Mouse (Mus musculus) cerebellum, adult 11-12 months (tissue): ENCODE data around the gene Kat2a.

Source experiments
- DNase-seq: peaks from one replicate; pipeline ENCODE4 v3.0.0; 2022

The Kat2a gene

GRCm38 (mm10) chr11:100705095-100705747 lies 7.0 kb downstream of the Kat2a start:
- no peak for DNase-seq

- DNase-seq = no peak
Measured at GRCm38 (mm10) chr11:100703851-100704531, 8.3 kb downstream of the Kat2a start, which contains the start of gene Dhx58. TSS of gene Dhx58 (minus strand) at chr11:100704271.

DNA sequence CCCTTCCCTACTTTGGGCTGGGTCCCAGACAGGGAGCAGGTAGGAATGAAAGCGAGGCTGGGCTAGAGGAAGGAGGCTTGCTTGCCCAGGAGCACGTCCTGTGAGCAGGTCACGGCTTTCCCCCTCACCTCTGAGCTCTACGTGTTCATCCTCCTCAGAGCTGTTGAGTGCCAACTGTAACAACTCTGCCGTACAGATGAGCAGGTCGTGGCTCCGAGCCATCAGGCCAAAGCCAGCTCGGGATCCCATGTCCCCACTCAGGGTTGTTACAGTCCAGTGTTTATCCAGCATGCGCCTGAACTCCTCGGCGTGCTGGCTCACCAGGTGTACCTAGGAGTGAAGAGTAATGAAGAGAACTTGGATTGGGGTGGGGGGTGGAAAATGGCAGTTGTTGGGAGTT lies 8.9 kb downstream of the Kat2a start:
- no peak for DNase-seq

DNA sequence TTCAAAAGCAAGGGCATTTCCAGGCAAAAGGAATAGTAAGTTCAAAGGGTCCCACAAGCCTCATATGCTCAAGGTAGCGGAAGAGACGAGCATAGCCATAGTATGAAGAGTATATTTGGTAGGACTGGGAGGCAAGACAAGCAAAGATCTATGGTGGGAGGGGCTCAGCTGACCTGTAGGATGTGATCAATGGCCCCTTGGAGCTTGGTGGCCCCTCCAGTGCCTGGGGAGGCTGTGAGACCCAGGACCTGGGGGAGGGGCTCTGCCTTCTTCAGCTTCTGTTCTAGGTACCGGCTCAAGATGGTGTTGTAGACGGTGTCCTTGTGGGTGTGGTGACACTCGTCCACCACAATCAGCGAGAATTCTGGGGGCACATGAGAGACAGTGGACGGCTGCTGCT lies 9.4 kb downstream of the Kat2a start:
- DNase-seq = no peak

DNA sequence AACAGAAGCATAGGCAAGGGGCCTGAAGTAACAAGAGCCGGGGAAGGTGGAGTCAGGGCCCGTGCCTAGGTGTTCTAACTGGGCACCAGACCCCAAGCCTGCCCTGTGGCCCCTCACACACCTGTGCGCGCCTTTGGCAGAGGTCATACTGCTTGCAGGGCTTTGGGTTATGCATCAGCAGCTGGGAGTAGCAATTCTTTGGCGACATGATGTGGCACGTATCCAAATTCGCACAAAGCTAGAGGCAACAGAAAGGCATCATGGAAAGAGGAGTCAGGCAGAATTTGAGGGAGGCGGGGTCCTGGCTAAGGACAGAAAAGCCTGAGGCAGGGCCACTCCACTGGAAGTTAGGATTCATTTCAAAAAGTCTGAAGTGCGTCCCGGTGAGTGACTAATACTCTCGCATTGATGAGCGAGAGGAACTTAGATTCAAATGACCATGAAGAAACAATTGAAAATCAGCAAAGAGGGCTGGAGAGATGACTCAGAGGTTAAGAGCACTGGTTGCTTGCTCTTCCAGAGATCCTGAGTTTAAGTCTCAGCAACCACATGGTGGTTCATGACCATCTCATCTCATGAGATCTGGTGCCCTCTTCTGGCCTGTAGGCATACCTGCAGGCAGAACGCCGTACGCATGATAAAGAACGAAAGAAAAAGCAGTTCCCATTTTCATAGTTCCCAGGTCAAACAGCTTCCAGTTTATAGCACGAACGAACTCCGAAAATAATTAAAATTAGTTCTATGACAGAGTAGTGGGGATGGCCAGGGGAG lies 10.0 kb downstream of the Kat2a start:
- peak; percentile 41 for DNase-seq

DNA sequence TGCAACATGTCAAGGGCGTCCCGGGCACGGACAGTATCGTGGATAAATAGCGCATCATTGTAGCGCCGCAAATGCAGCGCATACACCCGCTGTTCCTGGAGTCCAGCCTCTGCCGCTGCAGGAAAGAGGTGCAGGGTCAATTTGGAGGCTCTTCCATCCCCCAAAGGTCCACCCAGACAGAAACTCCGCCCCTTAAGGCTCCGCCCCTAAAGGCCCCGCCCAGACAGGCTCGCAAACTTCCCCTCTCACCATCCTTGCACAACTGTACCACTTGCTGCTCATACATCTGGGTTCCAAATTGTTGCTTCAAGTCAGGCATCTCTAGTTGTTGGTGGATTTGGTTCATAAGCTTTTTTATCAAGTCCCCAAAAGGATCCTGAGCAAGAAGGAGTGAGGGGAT lies 11.0 kb downstream of the Kat2a start:
- DNase-seq = no peak

DNA sequence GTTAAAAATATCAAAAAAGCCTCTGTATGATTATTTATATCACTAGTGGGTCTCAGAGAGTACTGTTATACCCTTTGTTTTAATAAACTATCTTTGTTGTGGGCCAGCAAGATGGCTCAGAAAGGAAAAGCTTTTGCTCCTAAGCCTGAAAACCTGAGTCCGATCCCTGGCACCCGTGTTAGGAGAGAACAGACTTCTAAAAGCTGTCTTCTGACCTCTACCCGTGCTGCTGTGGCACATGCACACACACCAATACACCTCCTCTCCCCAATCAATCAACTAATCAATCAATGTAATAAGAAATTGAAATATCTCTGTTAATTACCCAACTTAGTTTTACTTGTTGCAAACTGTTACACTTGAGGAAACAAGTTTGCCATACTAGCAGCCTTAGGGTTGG lies 11.6 kb downstream of the Kat2a start:
- DNase-seq = no peak

- no peak for DNase-seq
Measured at GRCm38 (mm10) chr11:100697921-100698320, 14.3 kb downstream of the Kat2a start.

GRCm38 (mm10) chr11:100694926-100695325 lies 17.3 kb downstream of the Kat2a start:
- no peak for DNase-seq

DNA sequence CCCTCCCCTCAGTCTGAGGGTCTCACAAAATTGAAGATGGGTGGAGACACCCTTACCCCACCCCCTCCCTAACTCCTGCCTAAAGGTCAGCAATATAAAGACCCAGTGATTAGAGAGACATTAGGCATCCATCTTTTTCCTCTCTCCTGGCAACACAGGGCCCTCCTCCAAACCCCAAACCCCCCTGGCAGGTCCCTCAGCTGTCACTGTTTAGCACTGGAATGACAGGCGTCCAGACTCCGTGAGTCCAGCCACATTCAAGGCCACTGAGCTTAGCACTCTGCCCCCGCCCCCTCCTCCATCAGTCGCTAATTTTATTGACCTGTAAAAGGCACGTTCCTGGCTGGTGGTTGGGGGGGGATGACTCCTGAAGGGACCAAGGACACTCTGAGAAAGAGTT lies 19.1 kb downstream of the Kat2a start:
- no peak for DNase-seq

GRCm38 (mm10) chr11:100692164-100692616 lies 20.1 kb downstream of the Kat2a start, which contains the start of gene Zfp385c:
TSS of gene Zfp385c (minus strand) at chr11:100692455.
- DNase-seq = no peak

- DNase-seq = no peak
Measured at GRCm38 (mm10) chr11:100690389-100690788, 21.9 kb downstream of the Kat2a start.

DNA sequence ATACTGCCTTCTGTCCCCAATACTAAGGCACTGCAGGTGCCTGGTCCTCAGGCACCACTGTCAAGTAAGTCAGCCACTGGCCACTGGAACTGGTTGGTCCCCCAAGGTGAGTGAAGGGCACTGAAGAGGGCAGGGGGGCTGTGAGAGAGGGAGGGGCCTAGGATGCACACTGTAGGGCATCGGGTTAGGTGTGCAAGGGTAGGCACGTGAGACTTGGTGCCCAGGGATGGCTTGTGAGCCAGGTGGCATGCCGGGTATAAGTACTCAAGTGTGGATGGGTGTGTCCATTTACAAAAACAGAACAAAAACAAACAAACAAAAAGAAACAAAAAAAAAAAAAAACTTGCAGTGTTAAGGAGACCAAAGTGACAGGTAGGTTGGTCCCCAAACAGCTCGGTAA lies 23.8 kb downstream of the Kat2a start:
- no peak for DNase-seq

GRCm38 (mm10) chr11:100687265-100687664 lies 25.0 kb downstream of the Kat2a start:
- DNase-seq = no peak

GRCm38 (mm10) chr11:100685371-100685770 lies 26.9 kb downstream of the Kat2a start:
- DNase-seq = no peak

- no peak for DNase-seq
Measured at GRCm38 (mm10) chr11:100684084-100684483, 28.2 kb downstream of the Kat2a start.

DNA sequence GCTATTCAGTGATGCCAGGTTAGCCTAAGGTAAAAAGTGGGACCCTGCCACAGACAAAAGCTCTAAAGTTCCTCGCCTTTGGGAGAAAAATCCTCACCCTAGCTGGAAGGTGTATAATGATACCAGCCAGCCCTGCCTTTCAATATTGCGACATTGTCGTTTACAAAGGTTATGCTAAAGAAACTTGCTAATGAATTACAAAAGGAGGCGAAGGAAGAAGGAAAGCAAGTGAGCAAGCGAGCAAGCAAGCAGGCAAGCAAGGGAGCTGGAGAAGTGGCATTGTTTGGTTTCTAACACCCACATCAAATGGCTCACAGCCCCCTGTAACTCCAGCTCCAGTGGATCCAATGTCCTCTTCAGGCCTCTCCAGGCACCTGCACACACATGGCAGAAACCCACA lies 29.7 kb downstream of the Kat2a start:
- no peak for DNase-seq

- DNase-seq = no peak
Measured at GRCm38 (mm10) chr11:100681826-100682225, 30.4 kb downstream of the Kat2a start.

DNA sequence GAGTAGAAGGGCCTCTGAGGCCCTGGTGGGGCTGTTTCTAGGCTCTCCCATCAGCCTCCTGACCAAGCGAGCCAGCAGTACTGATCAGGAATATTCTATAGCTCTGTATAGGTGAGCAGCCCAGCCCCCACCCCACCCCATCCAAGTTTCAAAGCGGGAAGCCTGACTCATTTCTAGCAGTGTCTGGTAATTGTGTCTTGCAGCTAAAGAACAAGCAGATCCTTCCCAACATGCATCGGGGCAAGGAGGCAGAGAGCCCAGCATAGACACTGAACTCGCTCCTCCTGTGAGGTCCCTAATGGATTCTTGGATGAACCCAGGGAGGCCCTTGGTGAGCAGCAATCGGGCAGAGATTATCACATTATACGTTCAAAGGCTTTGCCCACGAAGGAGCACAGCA lies 34.5 kb downstream of the Kat2a start:
- DNase-seq = no peak

DNA sequence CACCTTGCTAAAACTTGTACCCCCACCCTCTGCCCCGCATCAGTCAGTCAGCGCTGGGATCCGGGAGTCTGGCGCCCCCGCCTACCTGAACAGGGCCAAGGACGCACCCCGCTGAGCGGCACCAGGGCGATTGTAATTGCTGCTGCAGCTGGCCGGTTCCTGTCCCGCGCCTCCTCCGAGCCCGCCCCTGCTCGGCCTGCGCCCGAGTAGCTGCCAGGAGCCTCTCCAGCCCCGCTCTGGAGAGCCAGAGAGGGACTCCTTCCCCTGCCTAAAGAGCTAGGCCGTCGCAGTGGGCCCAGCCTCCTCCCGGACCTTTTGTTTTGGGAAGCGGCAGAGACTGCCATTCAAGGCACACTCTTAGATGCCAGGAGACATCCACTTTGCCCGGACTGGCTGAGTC lies 39.1 kb downstream of the Kat2a start:
- no peak for DNase-seq

- DNase-seq = no peak
Measured at GRCm38 (mm10) chr11:100671956-100672355, 40.3 kb downstream of the Kat2a start.

DNA sequence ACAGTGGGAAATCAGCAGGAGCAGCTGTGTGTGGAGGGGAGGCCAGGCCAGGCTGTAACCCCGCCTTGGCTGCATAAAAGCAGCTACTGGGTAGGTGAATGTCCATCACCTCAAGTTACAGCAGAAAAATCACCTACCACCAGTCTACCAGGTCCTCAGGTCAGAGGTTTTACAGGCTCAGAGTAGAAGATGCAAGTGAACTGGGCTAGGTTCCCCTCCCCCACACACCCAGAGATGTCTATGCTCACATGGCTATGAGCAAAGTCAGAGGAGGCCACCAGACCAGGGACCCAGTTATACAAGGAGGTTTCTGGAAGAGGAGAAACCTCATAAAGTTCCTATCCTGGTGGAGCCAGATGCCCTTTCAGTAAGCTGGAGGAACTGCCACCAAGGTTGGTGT lies 41.2 kb downstream of the Kat2a start:
- no peak for DNase-seq

DNA sequence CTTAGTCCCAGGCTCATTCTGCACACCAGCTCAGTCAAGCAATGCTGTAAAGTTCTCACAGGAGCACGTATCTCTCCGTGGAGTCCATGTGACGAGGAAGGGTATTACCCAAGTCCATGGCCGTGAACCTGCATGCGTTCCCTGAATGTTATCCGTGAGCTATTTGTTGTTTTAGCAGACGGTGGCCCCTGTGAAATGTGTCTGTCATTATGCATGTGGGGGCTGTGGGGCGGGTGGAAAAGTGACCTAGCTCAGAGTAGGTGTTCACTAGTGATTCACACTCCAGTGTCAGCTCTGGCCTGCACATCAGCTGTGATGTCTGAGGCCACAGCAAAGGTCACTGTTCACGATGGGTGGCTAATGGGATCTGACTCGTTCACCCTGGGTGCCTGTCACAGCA lies 52.5 kb downstream of the Kat2a start:
- DNase-seq = no peak

GRCm38 (mm10) chr11:100656458-100656857 lies 55.8 kb downstream of the Kat2a start:
- DNase-seq = no peak
